Mouse (Mus musculus): ENCODE measurements at regions not wholly inside any gene's neighbourhood (a gene's known extent, or its start where the extent isn't known, plus 50 kb on each side); places are given as distances from the start of the nearest gene placed in this dataset.

DNA sequence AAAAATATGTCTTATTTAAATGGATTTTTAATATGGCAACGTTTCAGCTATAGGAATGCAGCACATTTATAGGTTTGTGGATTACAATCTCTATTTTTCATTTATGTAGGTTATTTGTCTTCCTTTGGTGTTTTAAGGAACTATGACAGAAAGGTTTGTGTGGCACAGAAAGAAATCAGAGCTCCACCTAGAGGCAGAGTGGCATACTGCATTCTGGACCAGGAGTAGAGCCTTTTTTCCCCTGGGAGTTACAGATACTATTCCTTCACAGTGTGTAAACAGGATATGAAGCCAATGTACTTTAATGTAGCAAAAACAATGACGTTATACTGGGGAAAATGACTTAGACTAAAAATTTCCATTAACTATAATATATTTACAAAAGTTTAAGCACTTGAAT, 94.9 kb upstream of the St8sia4 start:
- DNase-seq (ENCODE audit: low spot score), result peak; percentile 88

DNA sequence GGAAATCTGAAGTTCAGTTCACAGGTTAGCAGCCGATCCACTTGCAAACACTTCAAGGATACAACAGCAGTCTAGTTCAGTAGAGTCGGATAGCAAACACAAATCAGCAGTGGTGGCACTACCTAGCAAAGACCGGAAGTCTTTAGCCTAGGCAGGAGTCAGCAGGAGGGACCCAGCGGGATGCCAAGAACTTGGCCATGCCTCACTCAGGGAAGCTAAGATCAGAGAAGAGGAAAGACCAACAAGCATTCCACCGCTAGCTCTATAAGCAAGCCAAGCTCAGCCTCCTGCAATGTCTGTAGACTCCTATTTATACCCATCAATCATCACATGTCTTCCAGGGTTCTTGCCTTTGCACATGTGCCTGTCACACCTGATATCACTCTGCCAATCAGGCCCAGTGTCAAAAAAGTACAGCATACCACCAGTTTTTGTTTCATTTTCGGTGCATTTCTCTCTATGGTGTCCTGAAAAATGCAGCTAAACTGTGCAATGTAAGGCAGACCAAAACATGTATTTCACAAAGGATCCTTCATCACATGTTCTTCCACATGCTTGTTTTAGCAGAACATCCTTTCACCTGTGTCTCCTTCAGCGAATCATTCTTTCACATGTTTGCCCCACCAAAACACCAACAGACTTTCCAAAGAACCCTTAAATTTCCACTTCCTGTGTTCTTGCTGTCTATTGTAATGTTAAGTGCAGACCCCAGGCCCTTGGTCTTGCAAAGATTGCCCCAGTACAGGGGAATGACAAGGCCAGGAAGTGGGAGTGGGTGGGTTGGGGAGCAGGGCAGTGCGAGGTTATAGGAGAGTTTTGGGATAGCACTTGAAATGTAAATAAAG, 86.9 kb upstream of the St8sia4 start:
- DNase-seq (ENCODE audit: low spot score), result no peak

DNA sequence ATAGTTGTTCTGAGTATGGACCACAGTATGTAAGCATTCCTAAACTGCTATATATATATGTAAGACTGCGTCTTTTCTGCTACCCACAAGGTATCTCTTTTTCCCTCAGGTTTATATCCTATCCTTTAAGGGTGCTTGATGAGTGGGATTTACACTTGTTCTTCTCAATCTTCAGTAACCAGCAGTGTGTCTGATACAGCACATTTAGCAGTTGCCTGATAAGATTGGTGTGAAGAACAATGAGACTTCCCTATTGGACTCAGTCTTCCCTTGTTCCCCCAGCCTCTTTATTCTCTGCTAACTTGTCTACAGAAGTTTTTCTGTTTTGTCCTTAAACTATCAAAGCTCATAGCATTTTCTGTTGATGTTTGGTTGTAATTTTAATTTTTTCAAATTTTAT, 86.1 kb upstream of the St8sia4 start:
- no peak for DNase-seq (ENCODE audit: low spot score)

DNA sequence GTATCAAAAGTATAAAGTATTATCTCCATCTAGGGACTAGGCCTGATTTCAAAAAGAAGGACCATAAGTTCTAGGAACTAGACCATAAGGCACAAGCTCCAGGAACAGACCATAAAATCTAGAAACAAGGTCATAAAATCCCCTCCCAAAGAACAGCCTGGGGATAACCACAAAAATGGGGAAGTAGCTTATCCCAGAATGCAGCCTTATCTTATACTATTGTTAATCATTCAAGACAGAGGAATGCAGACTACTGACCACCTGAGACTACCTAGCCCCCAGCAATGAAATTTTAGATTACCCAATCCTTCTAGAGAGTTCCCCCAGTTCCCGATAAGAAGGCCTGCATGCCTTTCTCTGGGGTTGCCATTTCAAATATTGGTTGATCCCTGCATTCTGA, 81.6 kb upstream of the St8sia4 start:
- DNase-seq (ENCODE audit: low spot score), result no peak

DNA sequence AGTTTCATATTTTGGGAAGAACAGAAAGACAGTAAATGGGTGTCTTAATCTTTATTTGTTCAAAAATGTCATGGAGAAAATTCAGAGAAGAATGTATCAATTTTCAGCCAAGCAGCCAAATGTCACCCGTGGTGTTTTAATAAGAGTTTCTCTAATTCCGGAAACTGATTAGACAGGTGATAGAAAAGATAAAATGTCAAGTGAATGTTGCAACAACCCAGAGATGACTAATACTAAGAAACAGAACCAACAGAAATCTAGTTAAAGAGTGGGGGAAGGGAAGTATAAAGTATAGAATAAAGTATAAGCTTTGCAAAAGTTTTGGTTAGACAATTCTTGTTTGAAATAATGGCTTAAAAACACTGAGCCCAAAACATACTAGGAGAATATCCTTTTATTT, 79.9 kb upstream of the St8sia4 start:
- no peak for DNase-seq (ENCODE audit: low spot score)

DNA sequence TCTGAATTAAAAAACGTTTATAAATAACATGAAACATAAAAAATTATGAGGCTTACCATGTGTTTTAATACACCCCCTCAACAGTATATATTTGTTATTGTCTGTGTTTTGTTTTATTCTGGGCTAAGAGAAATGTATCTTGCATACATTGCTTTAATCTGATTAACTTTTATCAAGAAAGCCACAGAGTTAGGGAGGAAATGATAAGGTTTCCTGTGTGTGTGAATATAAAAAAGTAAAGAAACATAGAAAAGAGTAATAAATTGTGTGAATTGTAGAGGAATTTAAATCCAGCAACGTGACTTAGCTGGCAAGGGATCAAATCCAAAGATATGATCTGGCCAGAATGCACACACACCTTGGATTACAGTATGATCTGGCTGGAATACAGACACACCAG, 77.1 kb upstream of the St8sia4 start:
- no peak for DNase-seq (ENCODE audit: low spot score)

DNA sequence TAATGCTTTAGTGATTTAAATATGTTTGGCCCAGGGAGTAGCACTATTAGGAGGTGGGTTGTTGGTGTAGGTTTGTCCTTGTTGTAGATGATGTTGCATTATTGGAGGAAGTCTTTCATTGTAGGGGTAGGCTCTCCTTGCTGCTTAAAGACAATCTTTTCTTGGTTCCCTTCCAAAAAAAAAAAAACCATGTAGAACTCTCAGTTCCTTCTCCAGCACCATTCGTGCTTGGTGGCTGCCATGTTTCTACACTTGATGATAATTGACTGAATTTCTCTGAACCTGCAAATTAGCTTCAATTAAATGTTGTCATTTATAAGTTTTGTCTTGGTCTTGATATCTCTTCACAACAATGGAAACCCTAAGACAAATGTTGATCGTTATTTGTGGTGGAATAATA, 76.0 kb upstream of the St8sia4 start:
- no peak for DNase-seq (ENCODE audit: low spot score)

DNA sequence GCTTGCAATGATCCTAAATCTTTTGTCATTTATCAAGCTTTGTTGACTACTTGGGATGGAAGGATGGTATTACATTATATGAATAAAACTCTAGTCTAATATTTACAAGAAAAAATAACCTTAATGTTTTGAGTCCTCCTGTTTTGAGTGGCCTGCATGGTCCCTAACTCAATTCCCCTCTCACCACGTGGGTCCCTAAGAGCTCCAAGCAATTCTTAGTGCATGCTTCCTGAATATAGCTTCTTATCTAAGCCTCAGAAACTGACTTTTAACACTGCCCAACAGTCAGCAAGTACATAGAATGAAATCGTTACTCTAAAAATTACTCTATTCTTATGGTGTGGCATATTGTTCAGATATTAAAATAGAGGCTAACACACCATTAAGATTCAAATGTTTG, 52.1 kb upstream of the St8sia4 start:
- DNase-seq (ENCODE audit: low spot score), result no peak

DNA sequence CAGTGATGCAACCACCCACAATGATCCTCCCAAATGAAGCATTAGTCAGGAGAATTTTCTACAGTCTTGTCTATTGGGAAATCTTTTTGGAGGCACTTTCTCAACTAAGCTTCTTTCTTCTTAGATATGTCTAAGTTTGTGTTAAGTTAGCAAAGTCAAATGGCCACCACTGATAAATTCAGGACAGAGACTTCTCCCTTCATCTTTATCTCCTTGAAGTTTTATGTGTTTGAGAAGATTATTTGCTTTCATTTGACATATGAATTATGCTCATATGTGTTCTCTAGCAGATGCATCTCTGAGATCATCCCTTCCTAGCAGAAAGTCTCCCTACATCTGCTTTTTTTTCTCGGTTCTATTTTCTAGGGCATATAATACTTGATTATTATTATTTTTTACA, 51.4 kb upstream of the St8sia4 start:
- DNase-seq (ENCODE audit: low spot score), result no peak

Data from retina, embryonic 14.5 days (tissue).